Mouse (Mus musculus): ENCODE data around the gene Sigmar1.
"Not testable (repeated sequence)": the region's sequence is repeated elsewhere in the genome, so short reads cannot be mapped to it uniquely, and the experiment has no call there.

The Sigmar1 gene

GRCm38 (mm10) chr4:41708192-41708745, 47.7 kb downstream of the Sigmar1 start:
- peak in 1 of 2 experiments; percentile 47 for DNase-seq

- peak; percentile 77 to 79 for DNase-seq
These were observed 48.9 kb downstream of the Sigmar1 start for GRCm38 (mm10) chr4:41707011-41707535.

- no peak for DNase-seq
These were observed 49.8 kb downstream of the Sigmar1 start for GRCm38 (mm10) chr4:41705922-41706754.

GRCm38 (mm10) chr4:41704651-41705050, 51.3 kb downstream of the Sigmar1 start:
- DNase-seq, result no peak

GRCm38 (mm10) chr4:41702226-41702625, 53.7 kb downstream of the Sigmar1 start:
- DNase-seq, result not testable (repeated sequence)

- not testable (repeated sequence) for DNase-seq
These were observed 55.7 kb downstream of the Sigmar1 start for GRCm38 (mm10) chr4:41700224-41700623.

GRCm38 (mm10) chr4:41699783-41700182, 56.2 kb downstream of the Sigmar1 start, which contains the start of gene Il11ra1:
Gene Il11ra1 (plus strand): TSS chr4:41699989.
- not testable (repeated sequence) for DNase-seq

GRCm38 (mm10) chr4:41698421-41699016, 57.4 kb downstream of the Sigmar1 start:
- peak; percentile 51 to 70 for DNase-seq

- peak; percentile 91 to 92 for DNase-seq
These were observed 58.8 kb downstream of the Sigmar1 start, which contains the start of gene Cntfr for GRCm38 (mm10) chr4:41696930-41697841. Gene Cntfr (minus strand): TSS chr4:41697089.

- not testable (repeated sequence) for DNase-seq
These were observed 59.5 kb downstream of the Sigmar1 start for GRCm38 (mm10) chr4:41696452-41696851.

- DNase-seq, result not testable (repeated sequence)
These were observed 60.2 kb downstream of the Sigmar1 start for GRCm38 (mm10) chr4:41695800-41696199.

- not testable (repeated sequence) for DNase-seq
These were observed 62.4 kb downstream of the Sigmar1 start for GRCm38 (mm10) chr4:41693511-41693910.

- DNase-seq, result not testable (repeated sequence)
These were observed 65.9 kb downstream of the Sigmar1 start for GRCm38 (mm10) chr4:41690014-41690413.

- DNase-seq, result not testable (repeated sequence)
These were observed 67.4 kb downstream of the Sigmar1 start for GRCm38 (mm10) chr4:41688562-41688961.

Measured in cerebellum, postnatal 36 days (tissue).